Mouse (Mus musculus) layer of hippocampus, postnatal 25 days (tissue): Measurements from ENCODE around the gene Acrbp. TPM values are rescaled to one million over a fixed set of nuclear protein-coding genes. Genes with fewer than 3 reads are reported as not detected.
A peak's percentile ranks its signal among the peaks of the same experiment; 100 is the strongest.
"Not testable (repeated sequence)": the region's sequence is repeated elsewhere in the genome, so short reads cannot be mapped to it uniquely, and the experiment has no call there.

Experiments
- DNase-seq, 2 experiments: peaks; one replicate each; pipeline ENCODE4 v3.0.0; 2022; ENCODE audit warnings: mixed read lengths in 2 of 2, low spot score in 1 of 2; ENCODE audit errors: extremely low spot score in 1 of 2
- total RNA-seq, 2 experiments: library from RNA; stranded (reverse); gene quantifications; 2 replicates each; pipeline ENCODE4 v1.2.3; 2021

Gene Acrbp
- 10 to 100 TPM in 1 of 2 experiments, 1 to 10 TPM in 1; 8.2 to 12.4 TPM for total RNA-seq

GRCm38 (mm10) chr6:125049678-125050077 lies at the start of gene Acrbp:
TSS of gene Acrbp (plus strand) at chr6:125049689.
- no peak for DNase-seq

- no peak for DNase-seq
These were observed 45.8 kb upstream of the Acrbp start for GRCm38 (mm10) chr6:125003706-125004105.

- no peak for DNase-seq
These were observed 44.4 kb upstream of the Acrbp start for GRCm38 (mm10) chr6:125005086-125005485.

- no peak for DNase-seq
These were observed 41.4 kb upstream of the Acrbp start for GRCm38 (mm10) chr6:125008060-125008459.

GRCm38 (mm10) chr6:125008586-125009128 lies 40.8 kb upstream of the Acrbp start:
- DNase-seq = peak; percentile 90 to 92

GRCm38 (mm10) chr6:125009129-125009180 lies 40.5 kb upstream of the Acrbp start, which contains the start of gene Zfp384:
TSS of gene Zfp384 (plus strand) at chr6:125009145.
- no peak for DNase-seq

GRCm38 (mm10) chr6:125009181-125010073 lies 40.1 kb upstream of the Acrbp start:
- peak in 1 of 2 experiments; percentile 59 for DNase-seq

- DNase-seq = no peak
These were observed 31.8 kb upstream of the Acrbp start for GRCm38 (mm10) chr6:125017682-125018081.

- peak in 1 of 2 experiments; percentile 30 for DNase-seq
These were observed 19.0 kb upstream of the Acrbp start for GRCm38 (mm10) chr6:125030532-125030931.

- no peak for DNase-seq
These were observed 17.9 kb upstream of the Acrbp start for GRCm38 (mm10) chr6:125031604-125032003.

GRCm38 (mm10) chr6:125038666-125039065 lies 10.8 kb upstream of the Acrbp start:
- DNase-seq = no peak

- DNase-seq = no peak
These were observed 10.4 kb upstream of the Acrbp start for GRCm38 (mm10) chr6:125039131-125039530.

GRCm38 (mm10) chr6:125039533-125040153 lies 9.8 kb upstream of the Acrbp start, which contains the start of gene Ing4:
TSS of gene Ing4 (plus strand) at chr6:125039760.
- peak; percentile 65 to 80 for DNase-seq

- no peak for DNase-seq
These were observed 9.3 kb upstream of the Acrbp start for GRCm38 (mm10) chr6:125040221-125040620.

GRCm38 (mm10) chr6:125041047-125041446 lies 8.4 kb upstream of the Acrbp start:
- no peak for DNase-seq

- DNase-seq = no peak
These were observed 7.4 kb upstream of the Acrbp start for GRCm38 (mm10) chr6:125042081-125042480.

- DNase-seq = peak; percentile 63 to 85
These were observed 2.8 kb upstream of the Acrbp start for GRCm38 (mm10) chr6:125046691-125047090.

- DNase-seq = no peak
These were observed 1.7 kb downstream of the Acrbp start for GRCm38 (mm10) chr6:125051237-125051636.

GRCm38 (mm10) chr6:125061493-125061892 lies 12.0 kb downstream of the Acrbp start:
- no peak for DNase-seq

- no peak for DNase-seq
These were observed 13.0 kb downstream of the Acrbp start for GRCm38 (mm10) chr6:125062511-125062910.

GRCm38 (mm10) chr6:125063906-125064305 lies 14.4 kb downstream of the Acrbp start:
- DNase-seq = no peak

- not testable (repeated sequence) for DNase-seq
These were observed 15.7 kb downstream of the Acrbp start for GRCm38 (mm10) chr6:125065223-125065622.
